Mouse (Mus musculus) E14TG2a.4 (cell line): ENCODE results near the gene Plin2.

Experiments used
- H3K27me3 ChIP-seq: 2 replicates; pipeline ENCODE4 v1.6.1; 2014; ENCODE audit warnings: low read length, control low read depth; ENCODE audit not compliant: insufficient read depth
- H3K36me3 ChIP-seq: 2 replicates; pipeline ENCODE4 v1.6.1; 2014; ENCODE audit warnings: low read length, control low read depth; ENCODE audit not compliant: insufficient read depth
- H3K4me1 ChIP-seq: replicated peaks from 2 replicates; pipeline ENCODE4 v1.6.1; 2014; ENCODE audit warnings: low read depth, low read length, control low read depth
- H3K4me3 ChIP-seq: replicated peaks from 2 replicates; pipeline ENCODE4 v1.5.1; 2014; ENCODE audit warnings: mild to moderate bottlenecking, low read length
- H3K9me3 ChIP-seq: 2 replicates; pipeline ENCODE4 v1.6.1; 2014; ENCODE audit warnings: low read length, control low read depth
- CTCF ChIP-seq: conservative IDR thresholded peaks from 2 replicates; pipeline ENCODE4 v1.5.1; 2014; ENCODE audit warnings: low read length
- NANOG ChIP-seq: IDR thresholded peaks from 2 replicates; pipeline ENCODE4 v1.6.1; 2014; ENCODE audit warnings: borderline replicate concordance, low read length, mixed read lengths
- POU5F1 ChIP-seq: IDR thresholded peaks from 2 replicates; pipeline ENCODE4 v1.6.1; 2014; ENCODE audit warnings: low read length, borderline replicate concordance

The Plin2 gene

GRCm38 (mm10) chr4:86686009-86686366, 16.1 kb upstream of the Plin2 start:
- H3K9me3 ChIP-seq = no peaks in the 10 kb centered on the region
- H3K27me3 ChIP-seq = peaks cover 3% of the 10 kb centered on the region; the same call in 1 of the 2 replicates
- TF ChIP-seq NANOG (no peak), CTCF (no peak), POU5F1 (no peak)
- peaks cover 12% of the 10 kb centered on the region for H3K4me1 ChIP-seq
- H3K36me3 ChIP-seq = no peaks in the 10 kb centered on the region
- H3K4me3 ChIP-seq = no peak overlapping the region

DNA sequence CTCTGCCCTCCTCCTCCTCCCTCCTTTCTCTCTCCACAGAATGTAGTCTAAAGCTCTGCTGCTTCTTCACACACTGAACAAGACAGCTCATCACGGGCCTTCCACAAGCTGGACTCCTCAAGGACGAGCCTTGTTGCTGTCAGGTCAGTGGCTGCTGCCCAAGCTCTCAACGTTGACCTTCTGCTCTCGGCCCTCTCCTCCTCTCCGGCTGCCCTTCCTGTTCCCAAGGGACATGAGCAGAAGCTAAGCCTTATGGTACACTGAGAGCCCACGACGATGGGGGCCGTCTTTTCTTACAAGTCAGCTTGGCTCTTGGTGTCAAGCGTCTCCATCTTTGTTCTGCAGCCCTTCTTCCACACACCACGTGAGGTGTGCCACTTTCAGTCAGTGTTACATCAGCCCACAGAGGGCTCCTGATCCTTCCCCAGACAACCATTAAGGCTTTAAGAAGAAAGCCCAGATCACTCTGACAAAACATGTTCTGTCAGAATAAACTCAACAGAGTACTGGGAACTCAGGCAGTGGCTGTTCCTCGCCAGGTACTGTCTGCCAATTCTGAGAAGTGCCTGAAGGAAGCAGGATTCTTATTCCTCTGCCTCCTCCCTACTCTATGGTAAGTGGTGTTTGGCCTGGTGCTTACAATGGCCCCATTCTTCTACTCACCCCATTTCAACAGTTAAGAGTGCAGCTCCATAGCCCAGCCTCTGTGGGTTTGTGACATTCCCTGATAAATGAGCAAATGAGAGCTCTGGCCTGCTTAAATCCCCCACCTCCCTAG, 15.6 kb upstream of the Plin2 start:
- TF ChIP-seq POU5F1 (no peak), NANOG (no peak), CTCF (no peak)
- H3K27me3 ChIP-seq = peaks cover 3% of the 10 kb centered on the region; the same call in 1 of the 2 replicates
- no peaks in the 10 kb centered on the region for H3K36me3 ChIP-seq
- H3K4me3 ChIP-seq = no peak overlapping the region
- H3K9me3 ChIP-seq = no peaks in the 10 kb centered on the region
- H3K4me1 ChIP-seq = 0 out of 2 replicates have a peak, but pooled peaks cover 7% of the 10 kb centered on the region

DNA sequence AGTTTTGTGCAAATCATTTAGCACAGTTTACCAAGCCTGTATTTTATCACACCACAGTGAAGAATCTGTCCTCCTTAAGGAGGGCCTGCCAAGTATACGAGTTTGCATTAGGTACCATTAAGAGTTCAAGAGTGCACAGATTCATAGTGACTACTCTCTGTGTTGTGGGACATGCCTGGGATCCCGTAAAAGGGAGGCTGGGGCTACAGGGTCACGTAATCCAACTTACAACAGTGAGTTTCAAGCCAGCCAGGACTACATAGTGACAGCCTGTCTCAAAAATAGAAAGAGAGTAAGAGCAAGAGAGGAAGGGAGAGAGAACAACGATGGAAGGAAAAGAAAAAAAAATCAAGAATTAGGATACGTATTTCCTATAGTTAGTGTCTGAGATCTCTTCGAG, 14.9 kb upstream of the Plin2 start:
- peaks cover 3% of the 10 kb centered on the region; the same call in 1 of the 2 replicates for H3K27me3 ChIP-seq

DNA sequence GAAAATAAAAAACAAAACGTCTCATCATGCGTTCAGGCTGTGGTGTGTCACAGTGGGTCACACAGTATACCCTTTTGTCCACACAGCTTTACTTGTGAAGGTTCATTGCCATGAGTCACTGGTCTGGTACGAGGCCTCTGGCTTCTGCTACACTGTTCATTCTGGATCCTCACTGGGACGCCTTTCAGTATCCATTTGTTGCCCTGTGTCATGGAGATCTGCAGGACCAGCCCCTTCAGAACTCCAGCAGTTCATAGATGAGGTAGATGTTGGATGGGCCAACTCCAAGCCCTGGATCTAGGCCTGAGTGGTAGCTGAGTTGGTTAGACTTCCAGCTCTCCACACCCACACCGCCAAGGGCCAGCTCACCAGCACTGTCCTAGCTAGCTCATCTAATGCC, 13.9 kb upstream of the Plin2 start:
- H3K4me3 ChIP-seq = no peak overlapping the region
- no peaks in the 10 kb centered on the region for H3K36me3 ChIP-seq
- no peak for TF ChIP-seq NANOG
- H3K4me1 ChIP-seq = 0 out of 2 replicates have a peak, but pooled peaks cover 7% of the 10 kb centered on the region
- peaks cover 3% of the 10 kb centered on the region; the same call in 1 of the 2 replicates for H3K27me3 ChIP-seq
- H3K9me3 ChIP-seq = no peaks in the 10 kb centered on the region

More for the DNA sequence above, 14.9 kb upstream of the Plin2 start:
- Histone ChIP-seq H3K36me3 (no peaks in the 10 kb centered on the region), H3K4me1 (0 out of 2 replicates have a peak, but pooled peaks cover 7% of the 10 kb centered on the region), H3K9me3 (no peaks in the 10 kb centered on the region), H3K4me3 (no peak overlapping the region)
- no peak for TF ChIP-seq CTCF
- TF ChIP-seq POU5F1 = no peak
- TF ChIP-seq NANOG = no peak

DNA sequence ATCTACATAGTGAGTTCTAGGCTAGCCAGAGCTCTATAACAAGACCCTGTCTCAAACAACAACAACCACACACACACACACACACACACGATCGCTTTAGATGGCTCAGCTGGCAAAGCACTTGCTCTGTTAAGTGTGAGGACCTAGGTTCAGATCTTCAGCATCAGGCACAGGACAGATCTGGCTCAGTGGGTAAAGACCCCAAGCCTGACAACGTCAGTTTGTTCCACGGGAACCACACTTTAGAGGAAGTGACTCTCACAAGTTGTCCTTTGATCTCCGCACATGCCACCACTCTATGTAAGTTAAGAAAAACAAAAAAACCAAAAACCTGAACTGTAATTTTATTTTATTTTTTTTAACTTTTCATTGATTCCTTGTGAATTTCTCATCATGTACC, 13.4 kb upstream of the Plin2 start:
- TF ChIP-seq NANOG (no peak), CTCF (no peak), POU5F1 (no peak)
- no peaks in the 10 kb centered on the region for H3K36me3 ChIP-seq
- no peaks in the 10 kb centered on the region for H3K9me3 ChIP-seq
- peaks cover 3% of the 10 kb centered on the region; the same call in 1 of the 2 replicates for H3K27me3 ChIP-seq
- no peak overlapping the region for H3K4me3 ChIP-seq
- 0 out of 2 replicates have a peak, but pooled peaks cover 7% of the 10 kb centered on the region for H3K4me1 ChIP-seq

- Histone ChIP-seq H3K9me3 (no peaks in the 10 kb centered on the region), H3K4me1 (0 out of 2 replicates have a peak, but pooled peaks cover 7% of the 10 kb centered on the region), H3K36me3 (no peaks in the 10 kb centered on the region), H3K4me3 (no peak overlapping the region), H3K27me3 (peaks cover 3% of the 10 kb centered on the region; the same call in 1 of the 2 replicates)
- no peak for TF ChIP-seq POU5F1
- TF ChIP-seq NANOG = no peak
- no peak for TF ChIP-seq CTCF
Measured at GRCm38 (mm10) chr4:86681846-86682245, 12.0 kb upstream of the Plin2 start.

DNA sequence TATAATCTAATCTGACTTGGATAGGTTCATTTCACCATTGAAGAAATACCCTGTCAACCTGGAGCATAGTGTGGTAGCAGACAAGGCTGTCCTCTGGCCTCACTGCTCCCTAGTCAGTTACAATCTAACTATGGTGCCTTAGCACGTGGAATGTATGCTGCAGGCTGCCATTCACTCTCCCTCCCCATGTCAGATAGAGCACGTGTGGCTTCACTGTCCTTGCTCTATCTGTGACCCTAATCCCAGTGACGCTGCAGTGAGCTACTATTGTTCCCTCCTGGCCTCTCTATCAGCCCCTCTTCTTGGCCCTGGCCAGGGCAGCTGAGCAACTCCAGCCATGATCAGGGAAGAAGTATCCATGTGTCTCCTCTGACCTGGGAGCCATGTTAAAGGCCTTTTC, 11.6 kb upstream of the Plin2 start:
- Histone ChIP-seq H3K4me1 (0 out of 2 replicates have a peak, but pooled peaks cover 7% of the 10 kb centered on the region), H3K4me3 (no peak overlapping the region), H3K27me3 (peaks cover 3% of the 10 kb centered on the region; the same call in 1 of the 2 replicates), H3K36me3 (no peaks in the 10 kb centered on the region), H3K9me3 (no peaks in the 10 kb centered on the region)
- TF ChIP-seq POU5F1 (no peak), CTCF (no peak), NANOG (no peak)

GRCm38 (mm10) chr4:86679686-86680085, 9.8 kb upstream of the Plin2 start:
- Histone ChIP-seq H3K4me3 (no peak overlapping the region), H3K9me3 (no peaks in the 10 kb centered on the region), H3K27me3 (peaks cover 3% of the 10 kb centered on the region; the same call in 1 of the 2 replicates), H3K36me3 (no peaks in the 10 kb centered on the region), H3K4me1 (0 out of 2 replicates have a peak, but pooled peaks cover 9% of the 10 kb centered on the region)
- TF ChIP-seq CTCF (no peak), NANOG (no peak), POU5F1 (no peak)
